Mouse (Mus musculus) heart, postnatal 4 days (tissue): Measurements from ENCODE around the gene Psmb5. TPM values are rescaled to one million over a fixed set of nuclear protein-coding genes. Genes with fewer than 3 reads are reported as not detected.
"Not testable (repeated sequence)": the region's sequence is repeated elsewhere in the genome, so short reads cannot be mapped to it uniquely, and the experiment has no call there.

Experiments
- DNase-seq: peaks from one replicate; pipeline ENCODE4 v3.0.0; 2021
- total RNA-seq, 2 experiments: library from RNA; stranded (reverse); gene quantifications; 2 replicates each; pipeline ENCODE4 v1.2.3; 2021

Gene Psmb5
- total RNA-seq, 2 experiments from 2014 or later, result 192 to 198 TPM

DNA sequence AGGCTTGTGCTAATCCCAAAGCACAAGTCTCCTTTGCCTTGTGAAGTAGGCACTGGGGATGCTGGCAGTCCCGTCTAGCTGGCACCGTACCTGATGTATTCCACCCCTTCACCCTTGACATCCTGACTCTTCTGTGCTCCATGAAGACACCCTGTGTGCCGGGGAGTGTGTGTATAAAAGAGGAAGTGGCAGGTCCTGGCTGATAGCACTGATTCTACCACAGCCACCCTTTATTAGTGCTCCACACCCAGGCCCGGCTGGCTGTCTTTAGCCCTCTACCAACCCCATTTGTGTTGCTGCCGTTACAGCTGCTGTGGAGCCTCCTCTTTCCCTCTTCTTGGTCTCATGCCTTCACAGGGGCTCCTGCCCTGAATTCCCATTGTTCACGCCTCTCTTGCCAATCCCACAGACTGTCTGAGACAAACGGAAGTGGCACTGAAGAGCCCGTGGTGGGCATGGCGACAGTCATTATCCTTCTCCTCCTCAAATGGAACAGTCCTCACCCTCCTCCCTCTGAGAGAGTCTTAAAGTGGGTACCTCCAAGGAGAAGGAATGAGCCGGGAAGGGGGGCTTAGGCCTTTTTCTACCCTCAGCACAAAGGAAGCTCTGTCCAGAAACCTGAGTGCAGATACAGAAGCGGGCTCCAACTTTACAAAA is 12.9 kb upstream of the Psmb5 start:
- no peak for DNase-seq

DNA sequence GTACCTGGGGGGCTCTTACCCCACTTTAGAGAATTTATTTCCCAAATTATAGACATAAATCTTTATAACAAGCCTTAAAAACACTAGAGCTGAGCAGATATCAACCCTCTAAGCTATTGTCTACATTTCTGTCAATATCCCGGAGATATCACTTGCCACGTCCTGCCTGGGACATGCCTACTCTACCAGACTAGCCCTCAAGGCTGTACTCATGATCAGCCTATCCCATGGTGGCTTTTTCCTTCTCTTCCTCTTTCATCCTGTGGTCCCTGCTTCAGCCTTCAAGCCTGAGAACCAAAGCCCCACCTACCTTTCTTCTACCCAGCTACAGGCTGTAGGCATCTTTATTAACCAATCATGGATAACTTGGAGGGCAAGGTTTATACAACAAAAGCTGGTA is 12.0 kb upstream of the Psmb5 start:
- DNase-seq, result no peak

DNA sequence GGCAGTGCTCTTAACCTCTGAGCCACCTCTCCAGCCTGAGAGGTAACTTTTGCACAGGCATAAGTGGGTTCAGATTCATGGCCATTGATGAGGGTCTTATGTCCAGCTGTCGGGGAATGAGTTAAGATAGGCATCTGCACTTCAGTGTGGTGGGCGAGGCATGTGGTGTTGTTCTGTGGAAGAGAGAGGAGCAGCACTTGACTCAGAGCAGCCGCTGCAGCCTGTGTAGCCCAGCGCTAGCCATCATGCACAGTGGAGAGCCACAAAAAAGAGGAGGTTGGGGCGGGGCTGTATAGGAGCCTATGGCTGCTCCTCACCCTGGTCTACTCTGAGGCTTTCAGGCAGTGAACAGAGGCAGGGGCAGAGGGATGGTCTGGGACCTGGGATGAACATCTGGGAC is 10.3 kb upstream of the Psmb5 start:
- no peak for DNase-seq

DNA sequence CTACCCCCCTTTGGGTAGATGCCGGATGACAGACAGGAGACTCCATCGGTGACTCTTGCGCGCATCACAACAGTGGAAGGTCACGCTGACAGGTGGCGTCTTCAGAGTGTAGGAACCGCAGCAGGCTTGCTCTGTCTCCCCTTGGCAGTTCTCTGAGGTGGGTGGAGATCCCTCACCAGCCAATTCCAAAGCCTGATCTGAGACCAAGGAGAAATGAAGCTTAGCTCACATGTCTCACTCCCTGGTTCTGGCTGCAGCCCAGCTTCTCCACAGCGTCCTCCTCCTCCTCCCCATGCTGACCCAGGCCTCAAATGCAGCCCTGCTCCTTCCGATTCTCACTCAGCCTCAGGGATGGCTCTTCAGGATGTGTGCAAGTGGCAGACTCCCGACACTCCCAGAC is 7.2 kb upstream of the Psmb5 start:
- DNase-seq, result no peak

DNA sequence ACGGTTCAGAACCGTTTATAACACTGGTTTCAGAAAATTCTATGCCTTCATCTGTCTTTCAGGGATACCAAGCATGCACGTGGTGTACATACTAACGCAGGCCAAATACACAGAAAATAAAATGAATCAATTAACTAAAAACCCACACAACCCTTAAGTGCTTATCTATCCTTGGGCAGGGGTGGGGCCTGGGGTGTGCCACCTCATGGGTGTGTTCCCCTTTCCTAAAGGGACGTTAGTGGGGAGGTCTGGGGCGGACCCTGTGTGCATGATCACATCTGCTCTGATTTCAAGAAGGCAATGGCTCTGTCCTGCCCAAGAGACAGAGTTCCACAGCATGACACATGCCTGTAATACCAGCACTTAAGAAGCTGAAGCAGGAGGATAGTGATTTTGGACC is 5.5 kb upstream of the Psmb5 start:
- no peak for DNase-seq

DNA sequence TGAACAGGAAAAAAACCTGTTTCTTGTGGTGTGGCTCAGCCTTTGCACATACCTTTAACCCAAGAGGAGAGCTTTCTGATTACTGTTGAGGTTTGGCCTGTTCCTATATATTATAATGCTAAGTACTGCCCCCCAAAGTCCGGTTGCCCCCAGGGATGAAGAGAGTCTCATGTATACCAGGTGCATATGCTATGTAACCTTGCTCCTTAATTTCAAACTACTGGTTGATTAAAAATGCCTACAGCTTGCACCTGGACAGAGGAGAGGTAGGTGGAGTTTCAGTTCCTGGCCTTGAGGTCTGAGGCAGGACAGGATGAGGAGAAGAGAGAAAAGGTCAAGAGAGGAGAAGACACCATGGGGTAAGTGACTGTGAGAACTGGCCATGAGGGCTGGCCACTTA is 3.3 kb upstream of the Psmb5 start, which contains the start of gene Psmb11:
Psmb11 (plus strand) TSS at position 301 of the 400 bp plus-strand sequence.
- no peak for DNase-seq

DNA sequence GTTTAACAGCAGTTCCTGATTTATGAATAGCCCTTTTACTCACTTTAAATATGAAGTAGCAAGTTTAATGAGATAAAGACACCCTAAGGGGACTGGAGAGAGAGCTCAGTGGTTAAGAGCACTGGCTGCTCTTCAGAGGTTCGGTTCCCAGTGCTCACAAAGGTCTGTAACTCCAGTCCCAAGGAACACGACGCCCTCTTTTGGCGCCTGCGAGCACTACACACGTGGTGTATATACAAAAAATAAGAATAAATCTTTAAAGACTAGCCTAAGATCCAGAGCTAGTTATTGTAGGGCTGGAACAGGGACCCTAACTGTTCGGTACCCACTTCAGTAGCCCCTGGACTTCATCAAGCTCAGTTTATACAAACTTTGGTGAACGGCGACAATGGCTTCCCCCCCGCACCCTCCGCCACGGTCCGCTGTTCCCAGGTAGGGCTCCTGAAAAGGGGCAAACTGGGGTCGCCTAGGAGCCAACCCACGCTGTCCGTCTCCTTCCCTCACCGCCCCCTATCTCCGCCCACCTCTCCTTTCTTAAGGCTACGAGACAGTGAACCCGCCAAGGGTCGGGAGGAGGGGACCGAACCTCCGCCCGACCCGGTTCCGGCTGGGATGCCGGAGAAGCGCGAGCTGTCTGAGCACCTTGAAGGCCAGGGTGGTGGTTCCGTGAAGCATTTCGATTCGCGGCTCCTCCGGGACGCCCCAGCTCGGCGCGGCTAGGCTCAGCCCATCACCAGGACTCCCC is 498 bp downstream of the Psmb5 start:
- no peak for DNase-seq

DNA sequence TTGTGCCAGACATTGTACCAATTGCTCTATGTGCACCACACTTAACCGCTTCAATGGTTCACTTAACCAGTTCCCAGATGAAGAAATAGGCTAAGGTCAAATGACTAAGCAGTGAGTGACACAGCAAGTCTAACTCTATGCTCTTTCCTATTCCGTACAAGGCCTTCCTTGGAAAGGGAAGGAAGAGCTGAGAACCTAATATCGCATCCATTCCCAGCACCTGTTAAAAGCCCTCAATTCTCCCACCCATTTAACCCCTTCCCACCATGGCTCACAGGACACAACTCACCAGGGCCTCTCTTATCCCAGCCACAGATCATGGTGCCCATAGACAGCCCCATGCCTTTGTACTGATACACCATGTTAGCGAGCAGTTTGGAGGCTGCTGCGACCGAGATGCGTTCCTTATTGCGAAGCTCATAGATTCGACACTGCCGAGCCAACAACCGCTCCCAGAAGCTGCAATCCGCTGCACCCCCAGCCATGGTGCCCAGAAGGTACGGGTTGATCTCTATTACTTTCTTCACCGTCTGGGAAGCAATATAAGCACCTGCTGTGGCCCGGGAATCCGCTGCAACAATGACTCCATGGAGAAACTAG is 1.5 kb downstream of the Psmb5 start:
- no peak for DNase-seq

DNA sequence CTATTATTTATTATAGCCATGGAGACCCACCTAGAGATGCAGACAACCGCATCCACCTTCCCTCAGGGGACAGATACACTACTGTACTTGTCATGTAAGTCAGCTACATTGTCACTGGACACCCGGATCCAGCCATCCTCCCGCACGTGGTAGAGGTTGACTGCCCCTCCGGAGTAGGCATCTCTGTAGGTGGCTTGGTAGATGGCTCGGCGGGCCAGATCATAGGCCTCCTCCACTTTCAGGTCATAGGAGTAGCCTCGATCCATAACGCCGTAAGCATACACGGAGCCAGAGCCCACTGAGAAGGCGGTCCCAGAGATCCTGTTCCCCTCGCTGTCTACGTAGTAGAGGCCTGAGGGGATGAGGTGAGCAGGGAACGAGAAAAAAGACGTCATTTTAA is 3.7 kb downstream of the Psmb5 start:
- DNase-seq, result not testable (repeated sequence)

DNA sequence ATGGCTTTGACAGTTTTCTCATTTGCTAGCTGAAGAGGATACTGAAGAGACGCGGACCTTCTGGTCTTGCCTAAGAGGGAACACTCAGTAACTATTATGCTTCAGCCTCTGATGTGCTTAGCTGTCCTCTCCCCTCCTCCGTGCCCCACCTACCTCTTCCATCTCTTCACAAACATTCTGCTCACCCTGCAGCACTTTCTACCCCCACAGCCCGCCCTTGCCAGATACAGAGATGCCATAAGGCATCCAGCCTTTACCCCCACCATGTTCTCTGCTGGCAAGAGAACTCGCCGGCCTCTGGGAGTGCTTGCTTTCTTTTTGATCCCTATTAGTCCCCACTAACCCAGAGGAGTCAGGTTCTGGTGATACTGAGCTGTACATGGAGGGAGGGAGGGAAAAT is 7.2 kb downstream of the Psmb5 start:
- DNase-seq, result no peak

DNA sequence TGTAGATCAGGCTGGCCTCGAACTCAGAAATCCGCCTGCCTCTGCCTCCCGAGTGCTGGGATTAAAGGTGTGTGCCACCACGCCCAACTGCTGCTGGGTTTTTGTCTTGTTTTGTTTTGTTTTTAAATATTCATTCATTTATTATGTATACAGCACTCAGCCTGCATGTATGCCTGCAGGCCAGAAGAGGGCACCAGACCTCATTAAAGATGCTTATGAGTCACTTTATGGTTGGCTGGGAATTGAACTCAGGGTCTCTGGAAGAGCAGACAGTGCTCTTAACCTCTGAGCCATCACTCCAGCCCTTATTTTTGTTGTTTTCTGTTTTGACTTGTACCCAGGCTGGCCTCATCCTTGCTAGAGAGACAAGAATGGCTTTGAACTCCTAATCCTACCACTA is 7.9 kb downstream of the Psmb5 start:
- peak; percentile 33 for DNase-seq

DNA sequence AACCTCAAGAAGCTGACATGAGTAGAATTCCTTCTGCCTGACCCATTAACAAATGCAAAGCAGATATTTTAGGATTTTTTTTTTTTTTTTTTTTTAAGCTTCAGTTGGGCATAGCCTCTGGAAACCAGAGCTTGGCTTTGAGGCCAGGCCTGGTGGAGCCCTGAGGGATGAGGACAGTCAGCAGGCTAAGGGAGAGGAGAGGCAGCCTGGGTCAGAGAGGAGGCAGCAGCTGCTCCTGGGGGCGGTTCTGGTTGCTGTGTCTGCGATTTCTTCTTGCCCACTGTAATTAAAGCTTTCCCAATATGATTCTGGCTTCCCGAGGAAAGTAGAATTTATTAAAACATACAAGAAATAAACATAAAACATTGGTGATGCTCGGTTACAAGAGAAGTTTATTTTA is 8.6 kb downstream of the Psmb5 start:
- no peak for DNase-seq

DNA sequence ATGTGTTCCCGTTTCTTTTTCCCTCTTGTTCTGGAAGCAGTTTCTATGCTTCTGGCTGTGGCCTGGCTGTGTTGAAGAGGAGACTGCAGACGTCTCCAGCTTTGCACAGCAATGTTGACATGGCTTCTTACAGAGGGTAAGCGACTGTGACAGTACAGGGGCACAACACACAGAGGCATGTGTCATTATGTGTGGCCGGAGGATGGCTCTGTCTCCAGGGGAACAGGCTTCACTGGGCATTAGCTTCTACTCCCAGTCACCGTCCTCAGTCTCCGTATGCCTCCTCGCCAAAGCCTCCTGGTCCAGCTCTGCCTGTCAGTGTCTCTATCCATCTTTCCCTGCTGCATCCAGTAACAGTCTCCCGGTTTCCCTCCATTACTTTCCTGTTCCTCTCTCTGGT is 10.6 kb downstream of the Psmb5 start:
- no peak for DNase-seq

DNA sequence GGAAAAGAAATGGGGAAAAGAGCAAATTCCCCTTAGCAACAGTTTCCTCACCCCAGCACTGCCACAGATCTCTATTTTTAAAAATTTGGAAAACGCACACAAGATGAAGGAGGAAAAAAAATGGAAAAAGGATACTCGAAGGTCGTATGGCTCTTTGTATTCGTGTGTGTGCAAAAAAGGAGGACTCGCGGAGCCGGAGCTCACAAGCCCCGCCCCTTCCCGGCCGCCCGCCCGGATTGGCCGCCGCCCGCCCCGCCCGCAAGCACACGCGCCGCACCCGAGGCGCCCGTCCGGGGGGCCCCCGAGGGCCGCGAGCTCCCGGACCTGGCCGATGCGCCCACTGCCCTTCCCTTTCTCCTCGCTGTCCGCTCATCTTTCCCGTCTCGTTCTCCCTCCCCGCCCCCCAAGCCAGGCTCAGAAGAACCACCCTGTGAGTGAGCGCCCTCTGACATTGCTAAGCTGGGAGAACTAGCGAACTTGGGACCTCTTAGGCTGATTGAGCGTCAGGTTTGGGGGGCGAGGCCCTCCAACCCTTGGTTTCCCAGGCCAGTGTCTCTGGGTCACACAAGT is 12.0 kb downstream of the Psmb5 start, which contains the start of gene 4931414P19Rik:
4931414P19Rik (minus strand) TSS at position 242 of the 570 bp plus-strand sequence.
- peak; percentile 87 for DNase-seq

DNA sequence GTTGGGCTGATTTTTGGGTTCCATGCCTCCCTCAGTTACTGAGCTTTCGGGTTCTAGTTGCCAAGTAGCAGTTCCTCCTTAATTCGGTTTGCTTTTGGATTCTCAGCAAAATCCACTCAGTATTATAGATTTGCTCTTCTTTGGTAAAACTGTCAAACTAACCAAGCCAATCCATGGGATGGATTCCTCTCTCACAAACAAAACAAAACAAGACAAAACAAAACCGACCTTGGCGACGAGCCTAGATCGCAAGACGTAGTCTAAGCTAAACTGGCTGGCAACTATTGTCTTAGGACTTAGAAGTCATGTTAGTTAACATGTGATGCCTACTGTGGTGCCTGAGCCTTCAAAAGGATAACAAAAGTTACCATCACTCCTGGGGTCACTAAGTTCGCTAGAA is 14.1 kb downstream of the Psmb5 start:
- no peak for DNase-seq

DNA sequence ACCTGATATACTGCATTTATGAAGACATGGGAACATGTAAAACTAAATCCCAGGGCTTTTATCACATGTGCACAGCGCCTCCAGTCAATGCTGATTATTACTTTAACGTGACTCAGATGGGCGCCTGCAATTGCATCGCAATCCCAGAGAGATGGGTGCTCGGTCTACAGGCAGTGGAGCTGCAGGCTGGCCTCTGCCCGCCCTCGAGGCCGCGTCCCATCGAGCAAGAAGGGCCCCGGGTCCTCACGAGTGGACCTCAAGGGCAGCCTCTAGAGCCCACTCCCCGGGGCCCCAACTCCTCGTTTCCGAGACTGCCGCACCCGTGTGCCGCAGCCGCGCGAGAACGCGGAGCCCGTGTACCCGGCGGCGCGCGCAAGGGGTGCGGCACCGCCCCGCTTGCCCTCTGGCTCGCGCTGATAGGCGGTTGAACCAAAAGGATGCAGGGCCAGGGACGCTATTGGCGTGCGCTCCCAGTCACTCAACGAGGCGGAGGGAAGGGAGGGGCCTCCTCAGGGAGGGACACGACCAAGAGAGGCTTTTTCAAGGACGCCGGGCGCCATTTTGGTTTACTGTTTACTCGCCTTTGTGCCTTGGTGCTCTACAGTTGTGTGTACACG is 14.7 kb downstream of the Psmb5 start:
- DNase-seq, result peak; percentile 97

DNA sequence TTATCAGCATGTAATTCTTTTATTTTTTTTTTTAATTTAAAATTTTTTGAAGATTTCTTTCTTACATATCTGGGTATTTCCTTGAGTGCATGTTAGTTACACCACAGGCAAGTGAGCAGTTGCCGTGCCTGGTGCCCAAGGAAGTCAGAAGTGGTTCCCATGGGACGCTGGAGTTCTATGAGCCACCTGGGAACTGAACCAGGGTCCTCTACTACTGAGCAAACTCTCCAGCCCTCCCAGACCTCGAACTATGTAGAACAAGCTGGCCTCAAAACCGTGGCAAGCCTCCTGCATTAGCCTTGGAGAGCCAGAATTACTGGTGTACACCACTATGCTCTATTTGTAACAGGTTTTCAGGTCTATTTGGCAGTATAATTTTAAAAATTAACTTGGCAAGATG is 15.2 kb downstream of the Psmb5 start:
- no peak for DNase-seq

DNA sequence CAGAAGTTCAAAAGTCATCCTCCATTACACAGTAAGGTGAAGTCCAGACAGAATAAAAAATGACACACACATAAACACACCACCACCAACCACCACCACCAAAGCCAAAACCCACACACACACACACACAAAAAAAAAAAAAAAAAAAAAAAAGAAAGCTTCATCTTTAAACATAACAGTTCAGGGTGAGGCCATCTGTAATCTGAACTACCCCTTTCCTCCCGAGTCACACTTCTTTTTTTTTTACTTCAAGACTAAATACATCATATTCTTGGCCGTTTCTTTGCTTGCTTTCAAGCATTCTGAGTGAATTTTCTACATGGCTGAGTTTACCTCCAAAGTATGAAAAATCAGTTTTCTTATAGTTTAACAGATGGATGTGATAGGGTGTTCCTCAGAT is 16.2 kb downstream of the Psmb5 start:
- DNase-seq, result no peak

DNA sequence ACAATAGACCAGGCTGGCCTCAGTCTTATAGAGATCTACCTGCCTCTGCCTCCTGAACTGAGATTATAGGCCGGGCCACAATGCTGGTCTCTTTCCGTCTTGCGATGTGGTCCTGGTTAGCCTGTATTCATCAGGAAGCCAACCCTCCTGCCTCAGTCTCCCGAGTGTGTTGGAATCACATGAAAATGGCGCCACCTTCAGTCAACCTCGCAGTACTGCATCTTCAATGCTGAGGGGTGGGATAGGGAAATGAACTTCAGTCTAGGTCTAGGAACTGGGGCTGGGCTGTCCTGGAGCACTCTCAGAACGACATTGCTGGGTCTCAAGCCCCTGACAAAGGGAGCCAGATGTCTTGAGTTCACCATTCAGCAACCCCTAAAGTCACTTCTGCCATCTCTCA is 20.7 kb downstream of the Psmb5 start:
- DNase-seq, result no peak

DNA sequence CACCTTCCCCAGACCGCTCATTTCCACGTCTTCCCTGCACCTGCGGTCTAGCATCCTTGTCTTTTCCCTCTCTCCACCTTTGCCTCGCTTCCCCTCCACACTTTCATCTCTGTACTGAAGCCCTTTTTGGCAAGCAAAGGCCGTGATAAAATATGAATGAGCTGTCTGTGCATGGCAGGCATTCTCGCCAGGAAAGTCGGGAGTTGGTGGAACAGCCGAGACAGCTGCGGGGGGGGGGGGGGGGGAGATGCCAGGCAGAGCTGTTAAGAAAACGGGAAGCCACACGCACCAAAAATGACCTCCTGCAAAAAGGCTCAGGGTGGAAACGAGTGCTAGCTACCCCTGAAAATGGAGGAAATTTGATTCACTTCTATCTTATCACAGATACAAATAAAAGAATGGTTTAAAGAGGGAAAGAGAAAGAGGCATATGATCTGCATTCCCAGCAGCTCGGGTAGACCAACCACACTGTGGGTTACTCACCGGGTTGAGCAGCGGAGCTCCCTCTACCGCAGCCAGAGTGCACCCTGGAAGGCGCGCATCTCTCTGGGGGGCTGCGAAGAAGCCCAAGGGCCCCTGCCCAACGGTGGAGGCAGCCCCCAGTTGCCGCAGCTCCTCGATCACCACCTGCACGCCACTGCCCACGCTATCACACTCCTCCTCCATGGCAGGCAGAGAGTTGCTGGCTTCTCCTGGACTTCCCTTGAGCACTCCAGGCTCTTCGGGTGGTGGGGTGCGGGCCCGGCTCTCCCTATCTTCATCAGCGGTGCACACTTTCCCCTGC is 23.0 kb downstream of the Psmb5 start:
- no peak for DNase-seq

DNA sequence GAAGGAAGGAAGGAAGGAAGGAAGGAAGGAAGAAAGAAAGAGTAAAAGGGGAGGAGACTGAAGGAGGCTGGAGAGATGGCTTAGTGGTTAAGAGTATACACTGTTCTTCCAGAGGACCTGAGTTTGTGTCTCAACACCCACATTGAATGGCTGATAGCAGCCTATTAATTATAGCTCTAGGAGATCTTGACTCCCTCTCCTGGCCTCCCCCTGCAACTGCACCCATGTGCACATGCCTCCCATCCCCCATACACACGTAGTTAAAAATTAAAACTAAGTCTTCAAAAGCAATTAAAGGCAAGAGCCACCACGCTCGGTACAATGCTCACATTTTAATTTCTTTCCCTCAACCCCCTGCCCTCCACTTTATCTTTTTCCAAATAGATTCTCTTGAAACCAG is 23.8 kb downstream of the Psmb5 start:
- DNase-seq, result no peak

DNA sequence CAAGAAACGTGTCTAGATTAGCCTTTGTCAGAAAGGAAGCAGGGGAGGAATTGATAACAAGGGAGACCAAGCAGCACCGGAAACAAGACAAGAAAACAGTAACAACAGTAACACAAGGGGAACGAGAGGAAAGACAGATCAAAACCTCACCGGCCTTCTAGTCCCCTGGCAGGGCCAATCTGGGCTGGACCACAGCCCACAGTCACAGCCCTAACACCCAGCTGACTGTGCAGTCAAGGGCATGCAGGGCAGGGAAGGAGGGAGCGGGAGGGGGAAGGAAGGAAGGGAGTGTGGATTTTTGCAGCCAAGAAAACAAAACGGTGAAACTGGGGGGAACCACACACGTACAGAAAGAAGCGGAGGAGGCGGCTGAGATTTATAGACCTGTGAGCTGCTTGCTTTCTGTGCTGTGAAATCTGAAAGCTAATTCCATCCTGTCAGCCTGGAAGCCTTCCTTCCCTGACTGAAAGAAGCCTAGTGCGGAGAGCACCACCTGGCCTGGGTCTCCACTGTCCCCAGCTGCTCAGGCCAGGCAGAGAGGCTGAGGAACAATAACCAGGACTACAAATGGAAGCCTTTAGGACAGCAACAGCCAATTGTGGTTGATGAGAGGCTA is 25.4 kb downstream of the Psmb5 start:
- peak; percentile 76 for DNase-seq
